Mouse (Mus musculus): Measurements from ENCODE around the gene Exoc4. TPM values are rescaled to one million over a fixed set of nuclear protein-coding genes. Genes with fewer than 3 reads are reported as not detected.

Gene Exoc4
- 5.0 TPM in 2 replicates for polyA plus RNA-seq (2015; fragmentation: Nextera tagmentation; extraction: Ambion mirVana)

DNA sequence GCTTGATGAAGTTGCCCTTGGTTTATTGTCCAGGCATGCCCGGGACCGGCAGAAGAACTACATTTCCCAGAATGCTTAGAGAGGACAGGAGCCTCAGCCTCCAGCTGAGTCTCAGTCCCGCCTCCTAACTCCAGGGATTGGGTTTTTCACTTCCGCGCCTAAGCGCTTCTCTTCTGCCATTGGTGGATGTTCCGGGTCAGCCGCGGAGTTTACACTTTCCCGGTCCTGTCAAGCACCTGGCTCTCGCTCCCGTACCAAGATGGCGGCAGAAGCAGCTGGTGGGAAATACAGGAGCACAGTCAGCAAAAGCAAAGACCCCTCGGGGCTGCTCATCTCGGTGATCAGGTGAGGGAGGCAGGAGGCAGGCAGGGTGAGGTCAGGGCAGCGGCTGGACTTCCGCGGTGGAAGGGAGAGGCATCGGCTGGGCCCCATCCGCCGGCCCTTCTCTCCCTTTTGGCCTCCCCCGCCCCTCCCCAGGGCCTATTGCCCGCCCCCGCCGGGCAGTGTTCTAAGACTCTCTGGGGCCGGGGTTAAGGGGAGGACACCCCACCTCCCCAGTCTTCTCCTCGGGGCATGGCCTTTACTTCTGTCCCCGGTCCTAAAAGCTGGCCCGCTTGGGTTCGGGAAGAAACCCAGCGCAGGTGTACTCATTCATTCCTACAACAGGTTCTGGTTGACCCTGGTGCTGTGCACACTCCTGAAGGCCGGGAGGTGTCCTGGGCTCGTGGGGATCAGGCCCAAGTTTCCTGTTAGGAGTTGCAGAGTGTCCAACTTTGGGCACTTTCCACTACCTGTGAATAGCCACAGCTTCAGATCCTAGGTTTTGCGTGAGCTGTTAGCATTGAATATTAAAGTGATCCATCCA is at the start of gene Exoc4:
Gene Exoc4, plus strand, starts transcription at position 192 of the 865 bp plus-strand sequence.
- Histone ChIP-seq H3K4me2 (ENCODE audit: low read depth, low read length) (peak within 1 kb of the TSS; percentile 93), H3K27me3 (ENCODE audit: insufficient read depth, low read length) (no peaks in the 10 kb centered on the region), H3K36me3 (replicated peaks; ENCODE audit: insufficient read depth, low read length) (no peaks in the 10 kb centered on the region), H3K4me3 (ENCODE audit: low read depth, low read length) (peak within 1 kb of the TSS; percentile 88), H3K9me3 (ENCODE audit: low read length) (no peaks in the 10 kb centered on the region), H3K27ac (ENCODE audit: low read depth) (no peak within 1 kb of the TSS), H3K4me1 (ENCODE audit: insufficient read depth) (no peaks in the 10 kb centered on the region), H3K9ac (replicated peaks) (peak within 1 kb of the TSS; percentile 82)
- DNase-seq (peak; percentile 92), ATAC-seq (peak; percentile 100)
- TF ChIP-seq EP300 (IDR thresholded peaks at IDR 0.05; ENCODE audit: low read depth), result no peak
- TF ChIP-seq CTCF (IDR thresholded peaks at IDR 0.05; ENCODE audit: low read depth), result no peak
- 1% methylated on average over 33 of the region's 34 CpGs for WGBS (ENCODE audit: insufficient replicate concordance)

DNA sequence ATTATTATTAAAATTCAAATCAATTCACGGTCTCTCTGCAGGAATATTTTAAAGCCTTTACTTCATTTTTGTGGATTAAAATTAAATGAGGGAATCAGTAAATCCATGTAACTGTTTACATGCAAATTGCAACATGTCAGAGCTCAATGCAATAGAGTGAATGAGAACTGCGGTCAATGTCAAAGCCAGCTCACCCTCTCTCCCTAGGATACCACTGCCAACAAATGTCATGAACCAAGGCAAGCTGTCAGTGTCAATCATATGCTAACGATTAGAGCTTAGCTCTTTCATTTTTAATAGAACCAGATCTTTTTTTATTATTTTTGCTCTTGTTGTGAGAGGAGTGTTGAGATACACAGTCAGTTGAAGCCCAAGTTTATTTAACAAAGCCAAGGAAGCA is 30.1 kb upstream of the Exoc4 start:
- no peaks in the 10 kb centered on the region for H3K9me3 ChIP-seq (ENCODE audit: low read length)
- H3K9ac ChIP-seq (replicated peaks), result no peak overlapping the region
- 79% methylated on average over 3 of the region's 3 CpGs for WGBS (ENCODE audit: insufficient replicate concordance)
- H3K4me1 ChIP-seq (ENCODE audit: insufficient read depth), result no peaks in the 10 kb centered on the region
- H3K27ac ChIP-seq (ENCODE audit: low read depth), result no peak overlapping the region
- H3K4me2 ChIP-seq (ENCODE audit: low read depth, low read length), result no peak overlapping the region
- H3K4me3 ChIP-seq (ENCODE audit: low read depth, low read length), result no peak overlapping the region
- no peaks in the 10 kb centered on the region for H3K36me3 ChIP-seq (replicated peaks; ENCODE audit: insufficient read depth, low read length)
- DNase-seq (no peak), ATAC-seq (no peak)
- H3K27me3 ChIP-seq (ENCODE audit: insufficient read depth, low read length), result no peaks in the 10 kb centered on the region
- TF ChIP-seq CTCF (IDR thresholded peaks at IDR 0.05; ENCODE audit: low read depth), result no peak
- TF ChIP-seq EP300 (IDR thresholded peaks at IDR 0.05; ENCODE audit: low read depth), result no peak

GRCm38 (mm10) chr6:33226700-33227099 is 22.2 kb upstream of the Exoc4 start:
- H3K9ac ChIP-seq (replicated peaks), result no peak overlapping the region
- H3K4me2 ChIP-seq (ENCODE audit: low read depth, low read length), result no peak overlapping the region
- ATAC-seq (no peak), DNase-seq (no peak)
- 72% methylated on average over 1 of the region's 1 CpGs for WGBS (ENCODE audit: insufficient replicate concordance)
- TF ChIP-seq CTCF (IDR thresholded peaks at IDR 0.05; ENCODE audit: low read depth) (no peak), EP300 (IDR thresholded peaks at IDR 0.05; ENCODE audit: low read depth) (no peak)
- H3K4me3 ChIP-seq (ENCODE audit: low read depth, low read length), result no peak overlapping the region
- H3K27ac ChIP-seq (ENCODE audit: low read depth), result no peak overlapping the region
- no peaks in the 10 kb centered on the region for H3K27me3 ChIP-seq (ENCODE audit: insufficient read depth, low read length)
- no peaks in the 10 kb centered on the region for H3K9me3 ChIP-seq (ENCODE audit: low read length)
- no peaks in the 10 kb centered on the region for H3K36me3 ChIP-seq (replicated peaks; ENCODE audit: insufficient read depth, low read length)
- no peaks in the 10 kb centered on the region for H3K4me1 ChIP-seq (ENCODE audit: insufficient read depth)

DNA sequence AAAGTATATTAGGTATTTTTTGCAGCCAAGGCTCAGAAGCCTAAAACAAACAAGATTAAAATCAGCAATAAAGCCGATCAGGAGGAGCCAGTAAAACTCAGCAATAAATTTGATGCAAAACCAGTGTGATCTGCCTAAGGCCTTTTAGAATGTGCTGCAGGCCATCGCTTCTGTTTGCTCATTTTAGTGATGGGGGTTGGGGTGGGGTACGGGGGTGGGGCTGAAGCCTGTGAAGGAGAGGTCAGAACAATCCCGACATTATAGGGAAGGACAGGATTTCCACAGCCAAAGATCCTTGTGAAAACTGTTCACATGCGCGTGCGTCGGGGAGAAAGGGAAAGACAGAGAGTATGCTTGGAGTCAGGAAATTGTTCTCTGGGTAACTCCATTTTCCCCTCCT is 21.5 kb upstream of the Exoc4 start:
- Histone ChIP-seq H3K4me3 (ENCODE audit: low read depth, low read length) (no peak overlapping the region), H3K27me3 (ENCODE audit: insufficient read depth, low read length) (no peaks in the 10 kb centered on the region), H3K36me3 (replicated peaks; ENCODE audit: insufficient read depth, low read length) (no peaks in the 10 kb centered on the region), H3K4me1 (ENCODE audit: insufficient read depth) (no peaks in the 10 kb centered on the region), H3K9me3 (ENCODE audit: low read length) (no peaks in the 10 kb centered on the region), H3K9ac (replicated peaks) (no peak overlapping the region), H3K4me2 (ENCODE audit: low read depth, low read length) (no peak overlapping the region), H3K27ac (ENCODE audit: low read depth) (no peak overlapping the region)
- TF ChIP-seq CTCF (IDR thresholded peaks at IDR 0.05; ENCODE audit: low read depth), result no peak
- no peak for TF ChIP-seq EP300 (IDR thresholded peaks at IDR 0.05; ENCODE audit: low read depth)
- DNase-seq, result no peak
- ATAC-seq, result no peak
- 60% methylated on average over 8 of the region's 8 CpGs for WGBS (ENCODE audit: insufficient replicate concordance)

DNA sequence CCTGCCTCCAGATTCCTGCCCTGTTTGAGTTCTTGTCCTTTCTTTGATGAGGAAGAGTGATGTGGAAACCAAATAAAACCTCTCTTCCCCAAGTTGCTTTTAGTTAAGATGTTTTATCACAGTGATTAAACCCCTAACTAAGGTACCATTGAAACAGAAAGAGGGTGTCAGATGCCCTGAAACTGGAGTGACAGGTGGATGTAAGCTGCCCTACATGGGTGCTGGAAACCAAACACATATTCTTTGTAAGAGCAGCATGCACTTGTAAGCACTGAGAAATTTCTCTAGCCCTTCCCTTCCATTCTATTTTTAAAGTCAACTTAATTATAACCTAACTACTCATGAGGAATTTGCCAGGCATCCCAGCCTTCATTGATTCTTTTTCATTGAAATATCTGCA is 7.6 kb upstream of the Exoc4 start:
- Histone ChIP-seq H3K27me3 (ENCODE audit: insufficient read depth, low read length) (no peaks in the 10 kb centered on the region), H3K9ac (replicated peaks) (no peak overlapping the region), H3K4me3 (ENCODE audit: low read depth, low read length) (no peak overlapping the region), H3K4me1 (ENCODE audit: insufficient read depth) (no peaks in the 10 kb centered on the region), H3K4me2 (ENCODE audit: low read depth, low read length) (no peak overlapping the region), H3K36me3 (replicated peaks; ENCODE audit: insufficient read depth, low read length) (no peaks in the 10 kb centered on the region), H3K27ac (ENCODE audit: low read depth) (no peak overlapping the region), H3K9me3 (ENCODE audit: low read length) (no peaks in the 10 kb centered on the region)
- DNase-seq, result no peak
- TF ChIP-seq EP300 (IDR thresholded peaks at IDR 0.05; ENCODE audit: low read depth) (no peak), CTCF (IDR thresholded peaks at IDR 0.05; ENCODE audit: low read depth) (no peak)
- no peak for ATAC-seq

DNA sequence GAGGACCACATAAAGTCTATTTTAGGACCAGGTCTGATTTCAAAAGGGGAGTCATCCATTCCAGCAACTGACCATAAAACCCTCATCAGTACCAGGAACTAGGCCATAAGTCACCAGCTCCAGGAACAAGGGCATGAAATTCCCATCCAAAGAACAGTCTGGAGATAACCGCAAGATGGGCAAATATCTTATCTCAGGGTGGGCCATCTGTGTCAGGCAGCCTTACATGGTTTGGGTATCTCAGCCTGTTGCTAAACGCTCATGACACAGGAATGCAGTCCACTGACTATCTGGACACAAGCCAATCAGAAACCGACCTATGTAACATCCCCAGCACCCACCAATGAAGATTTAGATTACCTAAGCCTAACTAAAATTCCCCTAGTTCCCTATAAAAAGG is 4.3 kb upstream of the Exoc4 start:
- no peak overlapping the region for H3K27ac ChIP-seq (ENCODE audit: low read depth)
- no peak overlapping the region for H3K9ac ChIP-seq (replicated peaks)
- no peak for TF ChIP-seq CTCF (IDR thresholded peaks at IDR 0.05; ENCODE audit: low read depth)
- TF ChIP-seq EP300 (IDR thresholded peaks at IDR 0.05; ENCODE audit: low read depth), result no peak
- 62% methylated on average over 3 of the region's 3 CpGs for WGBS (ENCODE audit: insufficient replicate concordance)
- H3K27me3 ChIP-seq (ENCODE audit: insufficient read depth, low read length), result no peaks in the 10 kb centered on the region
- H3K9me3 ChIP-seq (ENCODE audit: low read length), result no peaks in the 10 kb centered on the region
- H3K4me1 ChIP-seq (ENCODE audit: insufficient read depth), result no peaks in the 10 kb centered on the region
- no peaks in the 10 kb centered on the region for H3K36me3 ChIP-seq (replicated peaks; ENCODE audit: insufficient read depth, low read length)
- no peak overlapping the region for H3K4me3 ChIP-seq (ENCODE audit: low read depth, low read length)
- DNase-seq (no peak), ATAC-seq (no peak)
- H3K4me2 ChIP-seq (ENCODE audit: low read depth, low read length), result no peak overlapping the region
